ENCODE assay signal across 9 mouse cellular contexts in genomic region chr4:73791186-73791540, GRCm38 (mm10). TPM values are rescaled to one million over a fixed set of nuclear protein-coding genes. Genes with fewer than 3 reads are reported as not detected.
DNase-seq lines count a peak whose midpoint lies in the region; ATAC-seq and TF ChIP-seq lines count a peak whose summit lies in the region.
"Had no signal": no experiment of that assay in that cellular context is flagged by ENCODE, and none has a peak within 500 bp of the region (broad histone marks: within the 10 kb centered on the region; RNA-seq: fewer than 3 reads in every experiment).

No protein-coding gene starts in this region.

- no peaks in the 10 kb centered on the region for H3K9me3 ChIP-seq in kidney, embryonic 14.5 days (ENCODE audit: control insufficient read depth, low read length)
- no peaks in the 10 kb centered on the region for H3K9me3 ChIP-seq in embryonic facial prominence, embryonic 14.5 days (ENCODE audit: control insufficient read depth, low read length)
- H3K9me3 ChIP-seq in hindbrain, postnatal 0 days (ENCODE audit: low read length): no peaks in the 10 kb centered on the region
- no peaks in the 10 kb centered on the region for H3K9me3 ChIP-seq in midbrain, embryonic 15.5 days

- peak overlapping the region; percentile 60 for H3K4me3 ChIP-seq in kidney, embryonic 14.5 days (ENCODE audit: low read length)
- peak overlapping the region; percentile 51 for H3K4me3 ChIP-seq in embryonic facial prominence, embryonic 14.5 days (ENCODE audit: low read depth, low read length)
- peak overlapping the region; percentile 54 for H3K4me3 ChIP-seq in hindbrain, postnatal 0 days (ENCODE audit: low read length)
- H3K4me3 ChIP-seq in midbrain, embryonic 15.5 days: peak overlapping the region; percentile 49
- H3K4me3 ChIP-seq: erythroblast, embryonic 14.5 days had no signal

- no peaks in the 10 kb centered on the region; the same call in 1 of the 2 replicates for H3K27me3 ChIP-seq in kidney, embryonic 14.5 days (ENCODE audit: control insufficient read depth, insufficient read depth, low read length)
- H3K27me3 ChIP-seq in embryonic facial prominence, embryonic 14.5 days (replicated peaks; ENCODE audit: control insufficient read depth, insufficient read depth, low read length): peaks cover 19% of the 10 kb centered on the region
- no peaks in the 10 kb centered on the region for H3K27me3 ChIP-seq in hindbrain, postnatal 0 days (ENCODE audit: insufficient read depth, low read length)
- H3K27me3 ChIP-seq in midbrain, embryonic 15.5 days (replicated peaks): peaks cover 14% of the 10 kb centered on the region; the same call in 1 of the 2 replicates

- H3K4me1 ChIP-seq in kidney, embryonic 14.5 days (ENCODE audit: control insufficient read depth, insufficient read depth, low read length): 0 out of 2 replicates have a peak, but pooled peaks cover 3% of the 10 kb centered on the region
- H3K4me1 ChIP-seq in embryonic facial prominence, embryonic 14.5 days (ENCODE audit: control insufficient read depth, insufficient read depth, low read length): peaks cover 4% of the 10 kb centered on the region; the same call in 1 of the 2 replicates
- H3K4me1 ChIP-seq in hindbrain, postnatal 0 days (ENCODE audit: insufficient read depth, low read length): no peaks in the 10 kb centered on the region
- peaks cover 8% of the 10 kb centered on the region for H3K4me1 ChIP-seq in midbrain, embryonic 15.5 days

- H3K27ac ChIP-seq in kidney, embryonic 14.5 days (ENCODE audit: low read depth, low read length): peak overlapping the region; percentile 74; the same call in 1 of the 2 replicates
- H3K27ac ChIP-seq in embryonic facial prominence, embryonic 14.5 days (replicated peaks; ENCODE audit: low read depth, low read length): no peak overlapping the region
- H3K27ac ChIP-seq in hindbrain, postnatal 0 days: no peak overlapping the region
- H3K27ac ChIP-seq in midbrain, embryonic 15.5 days: no peak overlapping the region

- WGBS in kidney, embryonic 14.5 days: 12% methylated on average over 3 of the region's 3 CpGs
- WGBS in embryonic facial prominence, embryonic 14.5 days: 22% methylated on average over 3 of the region's 3 CpGs
- WGBS in hindbrain, postnatal 0 days: 44% methylated on average over 3 of the region's 3 CpGs
- 49% methylated on average over 3 of the region's 3 CpGs for WGBS in midbrain, embryonic 15.5 days

- DNase-seq in kidney, postnatal 25 days: no peak
- no peak for DNase-seq in embryonic facial prominence, embryonic 14.5 days (ENCODE audit: low spot score)
- no peak for DNase-seq in hindbrain, postnatal 0 days (ENCODE audit: low spot score)
- no peak for DNase-seq in thymus, adult 18-20 months
- no peak for DNase-seq in cerebellum, postnatal 36 days

- ATAC-seq in kidney, embryonic 14.5 days (ENCODE audit: low FRiP score, low TSS enrichment): no peak
- ATAC-seq in embryonic facial prominence, embryonic 14.5 days (ENCODE audit: low read depth): peak; percentile 16; the same call in 1 of the 2 replicates
- ATAC-seq in hindbrain, postnatal 0 days: no peak
- ATAC-seq in midbrain, embryonic 15.5 days (replicated peaks): no peak; the same call in 1 of the 2 replicates
- ATAC-seq in monocyte, adult 5-6 weeks (replicated peaks; ENCODE audit: insufficient number of reproducible peaks, low FRiP score, low TSS enrichment, poor library complexity, severe bottlenecking): no peak

- no peak for TF ChIP-seq CTCF in hindbrain, postnatal 0 days (IDR thresholded peaks at IDR 0.05; ENCODE audit: low read depth)

- no peaks in the 10 kb centered on the region for H3K36me3 ChIP-seq in kidney, embryonic 14.5 days (ENCODE audit: control insufficient read depth, insufficient read depth, low read length)
- H3K36me3 ChIP-seq in embryonic facial prominence, embryonic 14.5 days (ENCODE audit: control insufficient read depth, insufficient read depth, low read length): no peaks in the 10 kb centered on the region
- no peaks in the 10 kb centered on the region for H3K36me3 ChIP-seq in hindbrain, postnatal 0 days (ENCODE audit: insufficient read depth, low read length)
- H3K36me3 ChIP-seq in midbrain, embryonic 15.5 days (replicated peaks): no peaks in the 10 kb centered on the region

- peak overlapping the region; percentile 64 for H3K9ac ChIP-seq in kidney, embryonic 14.5 days (ENCODE audit: low read depth, low read length)
- H3K9ac ChIP-seq in embryonic facial prominence, embryonic 14.5 days (ENCODE audit: low read depth, low read length): peak overlapping the region; percentile 63; the same call in 1 of the 2 replicates
- peak overlapping the region; percentile 56; the same call in 1 of the 2 replicates for H3K9ac ChIP-seq in hindbrain, postnatal 0 days (replicated peaks; ENCODE audit: low read length)
- peak overlapping the region; percentile 40 for H3K9ac ChIP-seq in midbrain, embryonic 15.5 days

- H3K4me2 ChIP-seq in kidney, embryonic 14.5 days (replicated peaks; ENCODE audit: low read depth, low read length): peak overlapping the region; percentile 94
- H3K4me2 ChIP-seq in embryonic facial prominence, embryonic 14.5 days (ENCODE audit: low read depth, low read length): peak overlapping the region; percentile 97
- peak overlapping the region; percentile 93 for H3K4me2 ChIP-seq in hindbrain, postnatal 0 days (ENCODE audit: low read depth, low read length)
- H3K4me2 ChIP-seq in midbrain, embryonic 15.5 days: peak overlapping the region; percentile 81

RNA-seq across cellular contexts. Expression of gene Rasef, which starts 0.4 kb away (rescaled TPM):
- polyA plus RNA-seq in kidney, embryonic 14.5 days (2014; fragmentation: Nextera tagmentation; extraction: Ambion mirVana): 5.8 and 13.5 TPM in 2 replicates
- polyA plus RNA-seq in embryonic facial prominence, embryonic 14.5 days (2014; fragmentation: Nextera tagmentation; extraction: Ambion mirVana): 2.0 and 3.8 TPM in 2 replicates
- 0.47 and 1.3 TPM in 2 replicates for total RNA-seq in hindbrain, postnatal 0 days (2014; rRNA removed)
- 0.19 and 0.40 TPM in 2 replicates for polyA plus RNA-seq in hindbrain, postnatal 0 days (2015; fragmentation: Nextera tagmentation; extraction: Ambion mirVana)
- polyA plus RNA-seq in midbrain, embryonic 15.5 days (2015; fragmentation: Nextera tagmentation; extraction: Ambion mirVana): 0.28 and 0.54 TPM in 2 replicates
- total RNA-seq in monocyte, adult 5-6 weeks (2017): not detected in 3 replicates
- polyA plus RNA-seq: erythroblast, embryonic 14.5 days had no signal
